Mouse (Mus musculus): ENCODE results near the gene Hoxa7.

Hoxa7 gene

GRCm38 (mm10) chr6:52173648-52174047, 48.0 kb downstream of the Hoxa7 start:
- no peak for DNase-seq

GRCm38 (mm10) chr6:52172501-52172900, 49.2 kb downstream of the Hoxa7 start:
- no peak for DNase-seq

- DNase-seq = no peak
Observed at GRCm38 (mm10) chr6:52171938-52172337, 49.7 kb downstream of the Hoxa7 start.

GRCm38 (mm10) chr6:52171331-52171730, 50.3 kb downstream of the Hoxa7 start:
- no peak for DNase-seq

- no peak for DNase-seq
Observed at GRCm38 (mm10) chr6:52170898-52171223, 50.8 kb downstream of the Hoxa7 start.

GRCm38 (mm10) chr6:52170166-52170897, 51.3 kb downstream of the Hoxa7 start:
- DNase-seq = no peak

- no peak for DNase-seq
Observed at GRCm38 (mm10) chr6:52169499-52170165, 52.0 kb downstream of the Hoxa7 start.

- DNase-seq = no peak
Observed at GRCm38 (mm10) chr6:52168191-52169055, 53.2 kb downstream of the Hoxa7 start.

- DNase-seq = no peak
Observed at GRCm38 (mm10) chr6:52167736-52168161, 53.9 kb downstream of the Hoxa7 start.

- no peak for DNase-seq
Observed at GRCm38 (mm10) chr6:52167176-52167575, 54.5 kb downstream of the Hoxa7 start.

- no peak for DNase-seq
Observed at GRCm38 (mm10) chr6:52166431-52167077, 55.1 kb downstream of the Hoxa7 start.

GRCm38 (mm10) chr6:52165441-52166370, 55.9 kb downstream of the Hoxa7 start:
- DNase-seq = no peak

- no peak for DNase-seq
Observed at GRCm38 (mm10) chr6:52164626-52165440, 56.8 kb downstream of the Hoxa7 start, which contains the start of gene Hoxa2. Gene Hoxa2 (minus strand): TSS chr6:52164831.
